Mouse (Mus musculus) heart, postnatal 14 days (tissue): ENCODE measurements around the gene Npw. TPM values are rescaled to one million over a fixed set of nuclear protein-coding genes. Genes with fewer than 3 reads are reported as not detected.
A peak's percentile ranks its signal among the peaks of the same experiment; 100 is the strongest.
"Not testable (repeated sequence)": the region's sequence is repeated elsewhere in the genome, so short reads cannot be mapped to it uniquely, and the experiment has no call there.

Experiments
- DNase-seq, 2 experiments: peaks; one replicate each; pipeline ENCODE4 v3.0.0; 2021 to 2022
- intact Hi-C: fragments of 180-260 bp; cut with DNase I; formaldehyde crosslinking; loops from one replicate; pipeline ENCODE4 v1.15.1; 2025
- total RNA-seq, 2 experiments: library from RNA; stranded (reverse); gene quantifications; 2 replicates each; pipeline ENCODE4 v1.2.3; 2021

Npw gene
- total RNA-seq, 2 experiments from 2014 or later = not detected

DNA sequence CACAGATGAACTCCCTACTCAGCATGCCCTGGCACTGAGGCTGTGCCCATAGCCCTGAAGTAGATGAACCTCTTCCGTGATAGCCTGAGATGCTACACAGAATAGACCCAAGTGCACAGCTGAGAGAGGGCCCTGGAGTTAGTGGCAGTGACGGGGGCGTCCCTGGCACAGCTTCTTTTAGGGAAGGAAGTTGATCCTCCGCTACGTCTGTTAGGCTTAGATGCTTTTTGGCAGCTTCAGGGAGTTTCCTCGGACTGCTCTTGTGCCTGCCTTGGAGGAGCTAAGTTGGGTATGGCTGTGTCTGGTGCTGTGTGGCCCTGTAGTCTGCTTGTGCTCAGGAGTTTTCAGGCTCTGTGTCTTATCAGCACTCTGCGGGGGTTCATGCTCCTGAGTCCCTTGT lies 16.0 kb upstream of the Npw start:
- intact Hi-C loops = no loop called here
- no peak for DNase-seq

DNA sequence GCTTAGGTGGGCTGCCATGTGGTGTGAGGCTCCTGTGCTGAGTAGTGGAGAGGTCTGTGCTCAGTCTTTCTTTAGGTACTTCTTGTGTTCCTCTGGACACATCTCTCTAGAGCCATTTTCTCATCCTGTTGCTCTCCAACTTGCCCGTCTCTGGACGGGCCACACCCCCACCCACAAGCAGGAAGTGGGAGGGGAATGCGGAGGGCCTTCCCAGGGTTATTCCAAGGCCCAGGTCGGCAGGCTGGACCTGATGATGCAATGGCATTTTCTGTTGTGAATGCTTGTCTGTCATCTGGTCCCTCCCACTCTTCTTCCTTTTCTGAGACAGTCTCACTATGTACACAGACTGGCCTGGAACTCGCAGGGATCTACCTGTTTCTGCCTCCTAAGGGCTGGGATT lies 13.9 kb upstream of the Npw start:
- intact Hi-C loops = no loop called here
- peak in 1 of 2 experiments; percentile 56 for DNase-seq

DNA sequence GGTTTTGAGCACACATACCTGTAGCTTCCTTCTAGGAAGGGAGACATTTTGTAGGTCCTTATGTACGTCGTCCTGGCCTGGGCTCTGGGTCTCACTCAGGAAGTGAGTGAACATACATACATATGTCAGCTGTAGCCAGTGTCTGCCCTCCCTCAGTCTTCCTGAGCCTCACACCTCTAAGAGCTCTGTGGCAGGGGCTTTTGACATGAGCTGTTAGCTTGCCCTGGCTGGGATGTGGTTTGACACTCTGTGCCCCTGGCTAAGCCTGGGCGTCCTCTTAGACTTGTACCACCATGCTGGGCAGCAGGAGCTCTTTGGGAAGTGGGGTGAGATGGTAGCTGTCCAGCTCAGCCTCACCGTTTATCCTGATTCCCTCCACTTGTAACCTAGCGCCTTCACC lies 13.1 kb upstream of the Npw start:
- DNase-seq = no peak
- intact Hi-C loops = loop anchor here (2.0 kb wide), 1 partner anchor 21 kb away; no protein-coding TSS in a partner anchor

DNA sequence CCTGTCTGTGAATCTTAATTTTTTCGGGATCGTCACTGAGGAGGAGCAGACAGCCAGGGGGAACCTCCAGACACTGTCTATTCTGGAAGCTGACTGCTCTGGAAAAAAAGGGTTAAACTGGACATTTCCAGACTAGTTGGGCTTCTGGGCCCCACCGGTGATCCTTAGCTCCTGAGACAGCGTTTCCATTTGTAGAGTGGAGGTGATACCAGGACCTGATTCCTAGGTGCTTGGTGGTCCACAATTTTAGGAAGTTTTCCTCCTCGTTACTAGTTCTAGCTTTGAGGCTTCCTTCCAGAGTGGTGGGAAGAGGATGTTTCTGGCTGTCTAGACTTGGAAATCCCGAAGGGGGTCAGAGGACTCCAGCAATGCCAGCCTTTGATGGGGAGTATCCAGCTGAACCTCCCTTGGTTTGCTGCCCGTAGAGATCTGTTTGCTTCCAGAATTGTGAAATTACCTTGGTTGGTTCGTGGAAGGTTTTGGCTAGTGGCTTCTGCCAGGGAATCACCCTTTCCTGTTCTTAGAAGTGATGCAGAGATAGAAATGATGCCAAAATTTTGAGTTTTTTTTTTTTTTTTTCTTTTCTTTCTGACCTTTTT lies 12.1 kb upstream of the Npw start:
- intact Hi-C loops = loop anchor here (2.0 kb wide), 1 partner anchor 22 kb away; no protein-coding TSS in a partner anchor
- no peak for DNase-seq

DNA sequence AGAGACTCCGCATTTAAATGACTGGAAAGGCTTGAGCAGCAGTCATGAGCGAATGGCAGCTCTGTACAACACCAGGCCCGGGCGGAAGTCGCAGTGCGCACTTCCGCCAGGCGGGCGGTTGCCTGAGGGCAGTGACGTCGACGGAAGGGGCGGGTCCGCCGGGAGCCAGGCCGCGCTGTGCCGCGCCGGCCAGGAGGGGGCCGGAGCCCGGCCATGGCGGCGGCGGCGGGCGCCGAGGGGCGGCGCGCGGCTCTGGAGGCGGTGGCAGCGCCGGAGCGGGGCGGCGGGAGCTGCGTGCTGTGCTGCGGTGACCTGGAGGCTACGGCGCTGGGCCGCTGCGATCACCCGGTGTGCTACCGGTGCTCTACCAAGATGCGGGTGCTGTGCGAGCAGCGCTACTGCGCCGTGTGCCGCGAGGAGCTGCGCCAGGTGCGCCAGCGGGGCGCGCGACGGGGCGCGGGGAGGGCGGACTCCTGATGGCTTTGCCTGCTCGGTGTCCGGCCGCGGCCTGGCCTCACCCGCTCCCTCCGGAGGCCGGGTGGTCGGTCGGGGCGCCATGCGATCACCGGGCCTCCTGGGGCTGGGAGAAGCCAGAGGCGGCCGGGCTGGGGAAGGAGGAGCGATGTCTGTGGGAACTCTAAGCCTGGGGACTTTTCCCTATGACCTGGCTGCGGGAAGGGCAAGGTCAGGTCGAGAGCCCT lies 11.4 kb upstream of the Npw start, which contains the start of gene Zfp598:
TSS of gene Zfp598 (plus strand) at position 143 of the 701 bp plus-strand sequence.
- intact Hi-C loops = loop anchor here (2.0 kb wide), 1 partner anchor 23 kb away; no protein-coding TSS in a partner anchor
- DNase-seq = peak; percentile 98 to 99

DNA sequence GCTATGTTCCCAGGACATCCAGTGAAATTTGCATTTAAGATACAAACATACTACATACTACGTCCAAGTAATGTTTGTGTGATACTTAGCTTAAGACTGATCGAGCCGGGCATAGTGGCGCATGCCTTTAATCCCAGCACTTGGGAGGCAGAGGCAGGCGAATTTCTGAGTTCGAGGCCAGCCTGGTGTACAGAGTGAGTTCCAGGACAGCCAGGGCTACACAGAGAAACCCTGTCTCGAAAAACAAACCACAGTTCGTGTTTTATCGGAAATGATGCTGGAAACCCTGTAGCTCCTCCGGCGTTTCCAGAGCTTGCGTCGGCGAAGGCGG lies 10.9 kb upstream of the Npw start:
- intact Hi-C loops, DNase-seq: not testable (repeated sequence)

DNA sequence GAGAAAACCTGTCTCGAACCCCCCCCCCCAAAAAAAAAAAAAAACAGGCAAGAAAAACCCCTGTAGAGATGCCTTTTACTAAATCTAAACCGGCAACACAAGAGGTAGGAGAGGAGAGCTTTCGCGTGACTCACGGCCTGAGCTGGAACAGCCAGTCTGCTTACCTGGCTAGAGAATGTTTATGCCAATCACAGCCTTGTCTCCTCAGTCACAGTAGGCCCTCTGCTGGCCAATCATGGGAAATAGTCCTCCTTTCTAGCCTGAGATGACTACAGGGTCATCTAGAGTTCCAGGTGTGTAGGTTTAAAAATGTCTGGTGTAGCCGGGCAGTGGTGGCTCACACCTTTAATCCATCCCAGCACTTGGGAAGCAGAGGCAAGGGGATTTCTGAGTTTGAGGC lies 9.2 kb upstream of the Npw start:
- intact Hi-C loops = no loop called here
- peak; percentile 53 to 63 for DNase-seq

DNA sequence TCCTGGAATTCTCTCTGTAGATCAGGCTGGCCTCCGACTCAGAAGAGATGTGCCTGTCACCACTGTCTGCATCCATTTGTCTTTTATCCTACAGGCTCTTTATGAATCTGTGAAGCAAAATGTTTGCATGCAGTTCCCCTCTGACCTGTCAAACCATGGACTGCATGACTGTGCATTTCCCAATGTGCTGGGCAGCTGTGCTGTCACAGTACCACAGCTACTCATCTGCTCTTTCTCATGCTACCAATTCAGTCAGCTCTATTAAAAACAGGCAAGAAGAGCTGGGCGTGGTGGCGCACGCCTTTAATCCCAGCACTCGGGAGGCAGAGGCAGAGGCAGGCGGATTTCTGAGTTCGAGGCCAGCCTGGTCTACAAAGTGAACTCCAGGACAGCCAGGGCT lies 8.8 kb upstream of the Npw start:
- DNase-seq, intact Hi-C loops: not testable (repeated sequence)

DNA sequence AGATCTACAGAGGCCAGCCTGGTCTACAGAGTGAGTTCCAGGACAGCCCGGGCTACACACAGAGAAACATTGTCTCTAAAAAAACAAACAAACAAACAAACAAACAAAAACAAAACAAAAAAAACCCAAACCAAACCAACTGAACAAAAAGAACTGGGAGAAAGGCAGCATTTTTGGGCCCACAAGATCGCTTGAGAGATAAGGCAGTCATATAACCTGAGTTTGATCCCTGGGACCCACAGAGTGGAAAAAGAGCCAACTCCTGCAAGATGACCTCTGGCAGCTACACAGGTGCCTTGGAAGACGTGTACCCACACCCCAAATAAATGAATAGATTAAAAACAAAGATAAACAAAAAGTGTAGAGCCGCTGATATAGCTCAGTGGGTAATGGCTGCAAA lies 3.3 kb downstream of the Npw start:
- intact Hi-C loops = loop anchor here (1.0 to 5.0 kb wide), 3 partner anchors 27 to 116 kb away; no protein-coding TSS in a partner anchor
- DNase-seq = no peak

DNA sequence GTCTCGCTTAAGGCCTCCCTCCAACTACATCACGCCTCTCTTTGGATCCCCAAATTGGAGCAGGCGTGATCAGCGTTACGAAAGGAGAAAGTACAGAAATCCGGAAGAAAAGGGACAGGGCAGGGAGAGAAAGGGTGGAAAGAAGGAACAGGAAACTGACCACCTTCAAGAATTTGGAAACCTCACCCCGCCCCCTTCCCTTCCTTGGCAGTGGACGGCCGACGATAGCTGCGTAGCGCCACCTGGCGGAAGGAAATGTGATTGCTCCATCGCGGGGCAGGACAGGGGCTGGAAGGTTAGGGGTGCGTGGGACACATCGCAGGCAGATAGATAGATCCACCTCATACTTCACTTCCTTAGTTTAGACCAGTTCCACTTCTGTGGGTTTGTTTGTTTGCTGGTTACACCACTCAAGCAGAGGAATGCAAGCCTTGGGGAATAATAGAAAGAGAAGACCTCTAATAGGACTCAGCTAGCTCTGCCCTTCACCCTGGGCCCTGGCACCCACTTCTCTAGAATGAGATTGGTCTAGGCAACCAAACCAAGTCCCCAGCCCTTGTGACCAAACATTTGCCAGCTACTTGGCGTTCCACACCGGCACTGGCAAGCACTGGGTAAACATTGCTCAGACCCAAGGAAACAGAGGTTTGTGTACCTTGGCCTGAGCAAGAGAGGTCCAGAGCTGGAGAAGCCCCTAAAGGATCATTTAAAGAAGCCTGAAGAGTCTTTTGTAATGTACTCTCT lies 4.1 kb downstream of the Npw start:
- DNase-seq = peak; percentile 80 to 88
- intact Hi-C loops = loop anchor here (1.0 to 5.0 kb wide), 3 partner anchors 26 to 115 kb away; no protein-coding TSS in a partner anchor

DNA sequence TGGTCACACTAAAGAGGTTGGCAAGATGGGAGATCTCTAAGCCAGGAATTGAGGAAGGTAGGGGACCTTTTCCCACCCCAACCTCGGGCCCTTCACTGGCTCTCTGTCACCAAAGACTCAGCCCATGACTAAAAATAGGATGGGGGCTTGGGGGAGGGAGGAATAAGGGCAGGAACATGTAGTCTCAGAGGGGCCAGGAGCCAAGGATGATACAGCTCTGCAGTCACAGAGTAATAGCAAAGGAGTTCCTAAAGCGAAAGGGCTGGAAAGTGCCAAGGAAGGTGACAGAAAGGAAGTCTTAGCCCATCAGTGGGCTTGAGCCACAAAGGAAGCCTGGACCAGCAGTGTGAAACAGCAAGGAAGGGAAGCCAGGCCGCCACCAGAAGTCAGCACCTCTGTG lies 6.4 kb downstream of the Npw start:
- intact Hi-C loops = loop anchor here (2.0 to 5.0 kb wide), 2 partner anchors 19 to 35 kb away; partner anchors contain the start of genes Nthl1 and Tsc2
- no peak for DNase-seq

DNA sequence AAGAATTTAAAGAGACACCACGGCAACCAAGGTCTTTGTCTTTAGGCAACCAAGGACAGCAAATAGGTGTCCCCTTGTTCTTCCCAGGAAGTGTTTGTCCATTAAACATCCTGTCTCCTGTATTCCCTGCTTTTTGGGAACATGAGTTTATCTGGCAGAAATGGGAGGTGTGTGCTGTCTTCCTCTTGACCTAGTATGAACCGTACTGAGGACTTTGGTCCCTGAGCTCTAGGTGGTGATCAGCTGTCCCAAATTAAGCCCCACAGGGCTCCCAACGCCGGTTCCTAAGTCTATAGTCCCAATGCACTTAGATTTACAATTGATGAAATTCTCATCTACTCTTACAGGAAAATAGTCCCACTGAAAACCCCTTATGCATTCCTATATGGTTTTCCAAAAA lies 7.5 kb downstream of the Npw start:
- DNase-seq = no peak
- intact Hi-C loops = loop anchor here (2.0 to 5.0 kb wide), 2 partner anchors 18 to 33 kb away; partner anchors contain the start of genes Nthl1 and Tsc2

DNA sequence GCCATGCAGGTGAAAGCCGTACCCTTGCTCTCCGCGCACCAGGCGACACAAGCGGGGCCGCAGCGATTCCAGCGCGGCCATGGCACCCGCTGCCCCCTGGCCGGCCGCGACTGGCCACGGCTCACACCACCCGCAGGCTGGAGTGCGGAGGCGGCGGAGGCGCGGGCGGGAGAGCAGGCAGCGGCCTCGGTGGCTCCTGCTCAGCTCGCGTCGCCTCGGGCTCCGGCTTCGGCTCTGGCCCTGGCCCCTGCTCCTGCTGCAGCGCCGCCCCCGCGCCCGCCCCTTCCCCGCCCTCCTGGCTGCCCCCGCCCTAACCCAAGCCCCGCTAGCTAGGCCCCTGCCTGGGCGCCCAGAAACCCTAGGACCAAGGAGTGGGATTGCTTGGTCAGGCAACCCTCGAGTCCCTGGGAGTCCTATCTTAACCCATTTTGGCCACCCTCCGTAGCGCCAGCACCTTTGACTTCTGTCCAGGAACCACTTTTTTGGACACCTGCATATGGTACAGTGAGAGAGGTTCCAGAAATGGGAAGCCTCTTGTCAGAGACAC lies 8.1 kb downstream of the Npw start, which contains the start of gene Slc9a3r2:
TSS of gene Slc9a3r2 (minus strand) at position 258 of the 547 bp plus-strand sequence.
- DNase-seq = peak; percentile 70 to 83
- intact Hi-C loops = loop anchor here (2.0 to 5.0 kb wide), 2 partner anchors 17 to 33 kb away; partner anchors contain the start of genes Nthl1 and Tsc2

DNA sequence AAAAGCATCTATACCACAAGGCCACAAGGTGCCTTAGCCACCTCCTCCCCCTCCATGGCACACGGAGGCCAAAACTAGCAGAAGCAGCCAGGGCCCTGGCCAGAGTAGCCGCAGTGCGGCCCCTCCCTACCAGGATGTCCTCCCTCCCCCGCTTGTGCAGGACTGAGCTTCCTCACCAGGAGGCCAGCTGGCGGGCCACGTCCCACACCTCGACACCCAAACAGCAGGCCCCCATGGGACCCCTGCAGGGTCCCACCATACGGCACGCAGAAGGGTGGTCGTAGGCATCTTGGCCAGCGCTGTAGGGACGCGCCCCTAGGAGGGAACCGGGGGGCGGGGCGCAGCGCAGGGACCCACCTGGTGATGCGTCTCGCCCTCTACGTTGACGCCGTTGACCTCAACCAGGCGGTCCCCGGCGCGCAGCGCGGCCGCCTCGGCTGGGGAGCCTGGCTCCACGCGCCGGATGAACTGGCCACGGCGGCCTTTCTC lies 8.6 kb downstream of the Npw start:
- intact Hi-C loops = loop anchor here (2.0 to 5.0 kb wide), 2 partner anchors 17 to 32 kb away; partner anchors contain the start of genes Nthl1 and Tsc2
- peak; percentile 71 to 74 for DNase-seq

DNA sequence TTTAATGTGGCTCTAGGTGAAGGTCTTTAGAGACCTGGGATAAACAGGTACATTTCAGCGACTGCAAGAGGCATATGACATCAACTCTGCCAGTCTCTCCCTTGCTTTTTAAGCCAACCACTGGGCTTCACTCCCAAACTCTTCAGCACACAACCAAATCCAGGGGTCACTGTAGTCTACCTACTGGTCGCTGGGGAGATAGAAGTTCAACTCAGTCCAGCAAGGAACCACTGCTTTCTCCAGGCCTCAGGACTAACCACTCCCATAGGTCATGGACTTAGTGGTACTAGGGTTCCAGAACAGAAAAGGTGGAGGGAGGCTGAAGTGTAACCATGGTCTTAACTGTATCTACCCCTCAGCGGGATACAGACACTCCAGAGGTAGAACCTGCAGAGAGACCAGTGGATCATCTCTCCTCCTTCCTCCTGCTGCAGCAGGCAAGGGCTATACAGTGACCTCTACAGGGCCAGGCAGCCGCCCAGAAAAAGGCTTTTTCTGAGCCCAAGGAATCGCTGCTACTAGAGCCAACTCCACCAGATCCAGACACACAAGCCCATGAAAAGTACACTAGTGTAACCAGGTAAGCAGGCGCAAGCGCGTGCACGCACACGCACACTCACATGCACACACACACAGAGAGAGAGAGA lies 9.4 kb downstream of the Npw start:
- intact Hi-C loops = no loop called here
- no peak for DNase-seq

DNA sequence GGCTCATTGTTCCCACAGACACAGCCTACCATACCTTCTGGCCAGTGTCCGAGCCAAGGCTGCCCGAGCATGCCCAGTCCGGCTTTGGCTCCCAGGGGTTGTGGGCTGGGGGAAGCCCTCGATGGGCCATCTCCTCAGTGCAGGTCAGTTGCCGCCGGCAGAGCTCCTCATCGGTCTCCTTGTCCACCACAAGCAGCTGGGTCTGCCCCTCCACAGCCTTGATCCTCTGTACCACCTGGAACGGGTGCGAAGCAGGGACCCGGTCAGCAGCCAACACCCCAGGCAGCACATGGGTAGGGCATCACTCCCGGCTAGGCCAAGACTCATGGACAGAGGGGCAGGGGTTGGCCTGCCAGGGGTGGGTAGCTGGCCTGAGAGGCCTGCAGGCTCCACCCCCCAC lies 10.8 kb downstream of the Npw start:
- DNase-seq = peak in 1 of 2 experiments; percentile 19
- intact Hi-C loops = no loop called here

DNA sequence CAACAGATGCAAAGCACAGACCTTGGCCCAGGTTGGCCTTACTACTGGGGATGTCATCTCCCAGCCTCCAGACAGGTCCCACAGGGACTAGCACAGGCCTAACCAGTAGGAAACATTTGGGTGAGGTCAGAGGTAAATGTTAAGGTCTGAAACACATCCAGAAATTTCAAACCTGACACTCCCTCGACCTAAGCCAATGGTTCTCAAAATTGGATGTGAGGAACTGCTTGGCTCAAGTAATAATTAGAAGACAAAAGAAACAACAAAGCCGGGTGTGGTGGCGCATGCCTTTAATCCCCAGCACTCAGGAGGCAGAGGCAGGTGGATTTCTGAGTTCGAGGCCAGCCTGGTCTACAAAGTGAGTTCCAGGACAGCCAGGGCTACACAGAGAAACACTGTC lies 11.9 kb downstream of the Npw start:
- no peak for DNase-seq
- intact Hi-C loops = no loop called here

DNA sequence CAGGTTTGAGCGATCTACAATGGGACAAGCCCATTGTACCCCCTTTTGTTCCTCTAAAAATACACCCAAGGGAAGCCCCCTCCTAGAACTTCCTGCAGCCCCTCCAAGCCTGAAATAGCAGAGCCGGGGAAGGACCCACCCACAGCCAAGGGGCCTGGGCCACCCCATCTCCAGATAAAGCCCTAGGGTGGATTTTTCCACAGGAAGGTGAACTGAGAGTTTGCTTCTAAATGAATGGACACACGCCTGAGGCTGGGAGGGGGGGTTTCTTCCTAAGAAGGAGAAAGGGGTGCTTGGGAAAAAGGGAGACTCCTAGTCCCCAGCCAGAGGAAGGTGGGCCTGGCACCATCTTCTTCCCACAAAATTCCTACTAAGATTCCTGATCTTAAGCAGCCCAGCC lies 12.3 kb downstream of the Npw start:
- intact Hi-C loops = no loop called here
- DNase-seq = peak in 1 of 2 experiments; percentile 53

DNA sequence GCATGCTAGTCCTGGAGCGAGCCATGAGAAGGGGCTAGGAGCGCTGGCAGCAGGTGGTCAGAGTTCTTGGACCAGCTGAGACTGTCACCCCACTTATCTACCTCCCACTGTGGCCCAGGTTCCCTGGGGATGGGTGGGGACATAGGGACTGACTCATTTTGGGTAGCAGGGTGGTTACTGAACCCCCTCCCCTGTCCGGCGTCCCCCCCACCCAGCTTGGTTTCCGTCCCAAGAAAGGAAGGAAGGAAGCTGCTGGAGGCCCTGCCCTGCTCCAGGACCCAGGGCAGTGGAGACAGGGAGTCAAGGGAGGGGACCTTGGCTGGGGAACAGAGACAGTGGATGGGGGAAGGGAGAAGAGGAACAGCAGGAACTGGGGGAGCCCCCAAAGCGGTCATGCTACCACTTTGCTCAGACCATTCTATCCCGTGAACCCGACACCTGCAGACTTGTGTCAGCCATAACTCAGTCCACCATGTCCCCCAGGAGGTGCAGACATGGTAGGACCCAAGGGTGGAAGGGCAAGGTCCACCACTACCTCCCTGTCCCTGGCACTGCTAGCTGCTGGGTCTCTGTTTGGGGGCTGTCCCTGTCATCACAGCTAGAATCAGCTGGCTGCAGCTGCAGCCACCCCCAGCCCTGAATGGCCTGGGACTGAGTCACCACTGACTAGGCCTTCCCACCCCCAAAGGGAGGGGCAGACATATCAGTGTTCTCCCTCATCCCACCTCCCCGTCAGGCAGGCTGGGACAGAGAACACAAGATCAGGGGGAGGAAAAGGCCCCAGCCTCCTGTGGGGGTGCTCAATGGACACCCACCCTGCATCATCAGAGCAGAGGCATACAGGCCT lies 13.2 kb downstream of the Npw start:
- peak; percentile 60 to 74 for DNase-seq
- intact Hi-C loops = no loop called here
